Comparison of ENCODE assay signal across 9 mouse cellular contexts in genomic region chr10:80003374-80004232, GRCm38 (mm10). TPM values are rescaled to one million over a fixed set of nuclear protein-coding genes. Genes with fewer than 3 reads are reported as not detected.
DNase-seq lines count a peak whose midpoint lies in the region; ATAC-seq lines count a peak whose summit lies in the region.
"Had no signal": no experiment of that assay in that cellular context is flagged by ENCODE, and none has a peak within 500 bp of the region (broad histone marks: within the 10 kb centered on the region; RNA-seq: fewer than 3 reads in every experiment).

No protein-coding gene starts in this region.

- no peak overlapping the region for H3K4me2 ChIP-seq in kidney, embryonic 16.5 days (replicated peaks; ENCODE audit: low read depth, low read length)
- peak overlapping the region; percentile 49 for H3K4me2 ChIP-seq in liver, embryonic 11.5 days
- no peak overlapping the region for H3K4me2 ChIP-seq in stomach, embryonic 16.5 days (ENCODE audit: low read depth, low read length)

- no peak overlapping the region for H3K4me3 ChIP-seq in kidney, embryonic 16.5 days (ENCODE audit: low read length)
- peak overlapping the region; percentile 35; the same call in 1 of the 2 replicates for H3K4me3 ChIP-seq in embryonic facial prominence, embryonic 10.5 days
- H3K4me3 ChIP-seq in liver, embryonic 11.5 days (ENCODE audit: low read depth, low read length): no peak overlapping the region
- H3K4me3 ChIP-seq in stomach, embryonic 16.5 days (replicated peaks; ENCODE audit: low read length): no peak overlapping the region

- H3K36me3 ChIP-seq in kidney, embryonic 16.5 days (ENCODE audit: insufficient read depth, low read length): no peaks in the 10 kb centered on the region
- peaks cover 3% of the 10 kb centered on the region; the same call in 1 of the 2 replicates for H3K36me3 ChIP-seq in embryonic facial prominence, embryonic 10.5 days (replicated peaks)
- H3K36me3 ChIP-seq in liver, embryonic 11.5 days (ENCODE audit: control insufficient read depth, insufficient read depth, low read length): peaks cover 6% of the 10 kb centered on the region; the same call in 1 of the 2 replicates
- no peaks in the 10 kb centered on the region for H3K36me3 ChIP-seq in stomach, embryonic 16.5 days (ENCODE audit: control insufficient read depth, insufficient read depth, low read length)

- no peaks in the 10 kb centered on the region for H3K9me3 ChIP-seq in kidney, embryonic 16.5 days (ENCODE audit: low read length)
- no peaks in the 10 kb centered on the region for H3K9me3 ChIP-seq in embryonic facial prominence, embryonic 10.5 days
- no peaks in the 10 kb centered on the region for H3K9me3 ChIP-seq in liver, embryonic 11.5 days (ENCODE audit: control insufficient read depth, low read length)
- no peaks in the 10 kb centered on the region for H3K9me3 ChIP-seq in stomach, embryonic 16.5 days (replicated peaks; ENCODE audit: control insufficient read depth, low read length)

- ATAC-seq in kidney, embryonic 16.5 days (ENCODE audit: low FRiP score, low TSS enrichment): no peak
- peak; percentile 73 for ATAC-seq in liver, embryonic 11.5 days (replicated peaks; ENCODE audit: low FRiP score)
- ATAC-seq in stomach, embryonic 16.5 days (ENCODE audit: insufficient read depth, low FRiP score): no peak

- DNase-seq in kidney, adult 9 months: no peak
- DNase-seq in embryonic facial prominence, embryonic 10.5 days (ENCODE audit: low spot score): no peak
- DNase-seq in liver, embryonic 11.5 days (ENCODE audit: low spot score): no peak
- no peak for DNase-seq in embryo, embryonic 11 days
- no peak for DNase-seq in gastrocnemius, postnatal 4 days (ENCODE audit: low spot score in 2 of 2)
- DNase-seq: kidney, postnatal 14 days had no signal

- no peak overlapping the region for H3K27ac ChIP-seq in kidney, embryonic 16.5 days (ENCODE audit: low read length)
- H3K27ac ChIP-seq in embryonic facial prominence, embryonic 10.5 days (replicated peaks): peak overlapping the region; percentile 37; the same call in 1 of the 2 replicates
- peak overlapping the region; percentile 61 for H3K27ac ChIP-seq in liver, embryonic 11.5 days (ENCODE audit: low read depth, low read length)
- H3K27ac ChIP-seq in stomach, embryonic 16.5 days (ENCODE audit: low read length): peak overlapping the region; percentile 43; the same call in 1 of the 2 replicates

- H3K4me1 ChIP-seq in kidney, embryonic 16.5 days (ENCODE audit: insufficient read depth, low read length): peaks cover 12% of the 10 kb centered on the region; the same call in 1 of the 2 replicates
- H3K4me1 ChIP-seq in embryonic facial prominence, embryonic 10.5 days: peaks cover 37% of the 10 kb centered on the region
- peaks cover 33% of the 10 kb centered on the region for H3K4me1 ChIP-seq in liver, embryonic 11.5 days (replicated peaks; ENCODE audit: control insufficient read depth, insufficient read depth, low read length)
- peaks cover 14% of the 10 kb centered on the region for H3K4me1 ChIP-seq in stomach, embryonic 16.5 days (ENCODE audit: control insufficient read depth, insufficient read depth, low read length)

- peaks cover 14% of the 10 kb centered on the region for H3K27me3 ChIP-seq in kidney, embryonic 16.5 days (ENCODE audit: insufficient read depth, low read length)
- H3K27me3 ChIP-seq in embryonic facial prominence, embryonic 10.5 days (replicated peaks; ENCODE audit: low read depth, poor library complexity, severe bottlenecking): peaks cover 73% of the 10 kb centered on the region
- H3K27me3 ChIP-seq in liver, embryonic 11.5 days (replicated peaks; ENCODE audit: control insufficient read depth, insufficient read depth, low read length): peaks cover 4% of the 10 kb centered on the region
- H3K27me3 ChIP-seq in stomach, embryonic 16.5 days (ENCODE audit: control insufficient read depth, insufficient read depth, low read length): no peaks in the 10 kb centered on the region

- 55% methylated on average over 9 of the region's 9 CpGs for WGBS in kidney, embryonic 16.5 days
- 55% methylated on average over 9 of the region's 9 CpGs for WGBS in embryonic facial prominence, embryonic 10.5 days
- WGBS in liver, embryonic 11.5 days: 48% methylated on average over 9 of the region's 9 CpGs
- WGBS in stomach, embryonic 16.5 days: 63% methylated on average over 9 of the region's 9 CpGs

- peak overlapping the region; percentile 36; the same call in 1 of the 2 replicates for H3K9ac ChIP-seq in kidney, embryonic 16.5 days (replicated peaks; ENCODE audit: low read length)
- H3K9ac ChIP-seq in liver, embryonic 11.5 days (ENCODE audit: low read depth, low read length): peak overlapping the region; percentile 38; the same call in 1 of the 2 replicates
- peak overlapping the region; percentile 41; the same call in 1 of the 2 replicates for H3K9ac ChIP-seq in stomach, embryonic 16.5 days (ENCODE audit: low read length)

RNA-seq across cellular contexts. Expression of gene Abca7, which starts 7.3 kb away (rescaled TPM):
- 4.2 and 4.4 TPM in 2 replicates for polyA plus RNA-seq in kidney, embryonic 16.5 days (2015; fragmentation: Nextera tagmentation; extraction: Ambion mirVana)
- 2.9 and 3.2 TPM in 2 replicates for polyA plus RNA-seq in embryonic facial prominence, embryonic 10.5 days (2016; fragmentation: Nextera tagmentation; extraction: Ambion mirVana)
- 7.7 and 8.6 TPM in 2 replicates for polyA plus RNA-seq in liver, embryonic 11.5 days (2014; fragmentation: Nextera tagmentation; extraction: Ambion mirVana)
- polyA plus RNA-seq in stomach, embryonic 16.5 days (2015; fragmentation: Nextera tagmentation; extraction: Ambion mirVana): 6.3 and 7.4 TPM in 2 replicates
- 1 to 10 TPM; 4.8 to 4.9 TPM for total RNA-seq in gastrocnemius, postnatal 4 days (2021)

RNA-seq across cellular contexts. Expression of gene Arhgap45, which starts 12.8 kb away (rescaled TPM):
- 10.5 and 11.3 TPM in 2 replicates for polyA plus RNA-seq in kidney, embryonic 16.5 days (2015; fragmentation: Nextera tagmentation; extraction: Ambion mirVana)
- 11.2 and 11.3 TPM in 2 replicates for polyA plus RNA-seq in embryonic facial prominence, embryonic 10.5 days (2016; fragmentation: Nextera tagmentation; extraction: Ambion mirVana)
- polyA plus RNA-seq in liver, embryonic 11.5 days (2014; fragmentation: Nextera tagmentation; extraction: Ambion mirVana): 29.0 and 29.4 TPM in 2 replicates
- polyA plus RNA-seq in stomach, embryonic 16.5 days (2015; fragmentation: Nextera tagmentation; extraction: Ambion mirVana): 7.8 and 9.7 TPM in 2 replicates
- 1 to 10 TPM; 4.0 to 4.7 TPM for total RNA-seq in gastrocnemius, postnatal 4 days (2021)

RNA-seq across cellular contexts. Expression of gene Cnn2, which starts 15.2 kb away (rescaled TPM):
- 309 and 332 TPM in 2 replicates for polyA plus RNA-seq in kidney, embryonic 16.5 days (2015; fragmentation: Nextera tagmentation; extraction: Ambion mirVana)
- polyA plus RNA-seq in embryonic facial prominence, embryonic 10.5 days (2016; fragmentation: Nextera tagmentation; extraction: Ambion mirVana): 234 and 253 TPM in 2 replicates
- 115 and 124 TPM in 2 replicates for polyA plus RNA-seq in liver, embryonic 11.5 days (2014; fragmentation: Nextera tagmentation; extraction: Ambion mirVana)
- 333 and 334 TPM in 2 replicates for polyA plus RNA-seq in stomach, embryonic 16.5 days (2015; fragmentation: Nextera tagmentation; extraction: Ambion mirVana)
- total RNA-seq in gastrocnemius, postnatal 4 days (2021): 10 to 100 TPM; 51.0 to 55.0 TPM

RNA-seq across cellular contexts. Expression of gene Tmem259, which starts 19.5 kb away (rescaled TPM):
- polyA plus RNA-seq in kidney, embryonic 16.5 days (2015; fragmentation: Nextera tagmentation; extraction: Ambion mirVana): 10.8 and 11.2 TPM in 2 replicates
- polyA plus RNA-seq in embryonic facial prominence, embryonic 10.5 days (2016; fragmentation: Nextera tagmentation; extraction: Ambion mirVana): 12.3 and 12.4 TPM in 2 replicates
- 14.9 and 20.2 TPM in 2 replicates for polyA plus RNA-seq in liver, embryonic 11.5 days (2014; fragmentation: Nextera tagmentation; extraction: Ambion mirVana)
- polyA plus RNA-seq in stomach, embryonic 16.5 days (2015; fragmentation: Nextera tagmentation; extraction: Ambion mirVana): 5.6 TPM in 2 replicates
- total RNA-seq in gastrocnemius, postnatal 4 days (2021): 100 to 1,000 TPM; 109 to 119 TPM

RNA-seq across cellular contexts. Expression of gene Grin3b, which starts 33.1 kb away (rescaled TPM):
- polyA plus RNA-seq in kidney, embryonic 16.5 days (2015; fragmentation: Nextera tagmentation; extraction: Ambion mirVana): 0.54 and 0.71 TPM in 2 replicates
- polyA plus RNA-seq in embryonic facial prominence, embryonic 10.5 days (2016; fragmentation: Nextera tagmentation; extraction: Ambion mirVana): 0.13 and 0.44 TPM in 2 replicates
- 0.10 and 0.14 TPM in 2 replicates for polyA plus RNA-seq in liver, embryonic 11.5 days (2014; fragmentation: Nextera tagmentation; extraction: Ambion mirVana)
- 0.21 and 0.45 TPM in 2 replicates for polyA plus RNA-seq in stomach, embryonic 16.5 days (2015; fragmentation: Nextera tagmentation; extraction: Ambion mirVana)
- total RNA-seq in gastrocnemius, postnatal 4 days (2021): under 1 TPM; 0.10 to 0.27 TPM
- total RNA-seq: granulocyte monocyte progenitor cell, adult 5-6 weeks had no signal
